Mouse (Mus musculus): ENCODE data around the gene Syndig1. TPM values are rescaled to one million over a fixed set of nuclear protein-coding genes. Genes with fewer than 3 reads are reported as not detected.

Syndig1 gene
- polyA plus RNA-seq, 1 experiment from 2014 or later: 54.4 TPM

DNA sequence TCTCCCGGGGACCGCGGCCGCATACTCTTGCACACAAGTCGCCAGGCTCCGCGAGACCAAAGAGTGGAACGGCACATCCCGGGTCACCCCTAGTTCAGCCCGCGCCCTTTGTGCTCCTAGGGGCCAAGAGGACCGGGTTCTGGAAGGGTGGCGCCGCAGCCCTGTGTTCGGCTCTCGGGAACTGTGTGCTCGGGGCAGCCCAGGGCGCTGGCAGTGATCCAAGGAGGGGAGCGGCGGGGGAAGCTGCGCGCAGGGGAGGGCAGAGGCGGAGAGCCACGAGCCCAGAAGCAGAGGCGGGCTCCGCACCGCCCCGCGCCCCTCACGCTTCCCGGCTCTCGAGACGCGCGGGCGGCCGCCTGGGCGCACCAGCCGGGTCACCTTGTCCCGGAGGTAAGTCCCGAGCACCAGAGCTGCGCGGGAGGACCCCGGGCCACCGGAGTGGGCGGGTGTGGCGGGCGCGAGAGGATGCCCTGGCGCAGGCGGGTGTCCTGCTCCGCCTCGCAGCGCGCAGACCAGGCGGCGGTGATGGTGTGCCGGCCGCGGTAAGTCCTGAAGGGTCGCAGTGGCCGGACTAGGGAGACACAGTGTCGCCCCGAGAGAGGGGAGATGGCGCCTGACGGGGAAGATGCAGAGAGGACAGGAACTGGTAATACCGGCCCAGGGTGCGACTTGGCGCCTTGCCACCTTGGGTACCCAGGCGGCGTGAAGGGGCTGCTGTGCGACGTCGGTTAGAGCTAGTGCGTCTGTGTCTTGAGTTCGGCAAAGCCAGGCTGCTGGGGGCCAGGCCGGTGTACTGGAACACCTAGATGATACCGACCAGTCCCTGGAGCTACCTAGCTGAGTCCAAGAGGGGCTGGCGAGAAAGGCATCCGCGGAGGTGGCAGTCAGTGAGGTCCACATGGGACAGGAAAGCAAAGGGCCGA lies 1.8 kb downstream of the Syndig1 start, which contains the start of gene C530025M09Rik:
Gene C530025M09Rik, minus strand, starts transcription at position 678 of the 923 bp plus-strand sequence.
- H3K4me3 ChIP-seq (replicated peaks; ENCODE audit: low read length): peak within 1 kb of the TSS; percentile 61
- H3K9me3 ChIP-seq (ENCODE audit: control insufficient read depth, low read length): no peaks in the 10 kb centered on the region
- H3K9ac ChIP-seq: peak within 1 kb of the TSS; percentile 77
- peaks cover 21% of the 10 kb centered on the region for H3K27me3 ChIP-seq (ENCODE audit: control insufficient read depth, insufficient read depth, low read length)
- H3K36me3 ChIP-seq (replicated peaks; ENCODE audit: control insufficient read depth, insufficient read depth): no peaks in the 10 kb centered on the region
- under 1% methylated on average over 82 of the region's 82 CpGs for WGBS
- 0 out of 2 replicates have a peak, but pooled peaks cover 4% of the 10 kb centered on the region for H3K4me1 ChIP-seq (replicated peaks; ENCODE audit: control insufficient read depth, insufficient read depth, low read length)
- DNase-seq (ENCODE audit: low spot score): peak; percentile 60
- ATAC-seq (ENCODE audit: low FRiP score): peak; percentile 87
- peak within 1 kb of the TSS; percentile 97 for H3K4me2 ChIP-seq (replicated peaks)
- H3K27ac ChIP-seq: peak within 1 kb of the TSS; percentile 55

DNA sequence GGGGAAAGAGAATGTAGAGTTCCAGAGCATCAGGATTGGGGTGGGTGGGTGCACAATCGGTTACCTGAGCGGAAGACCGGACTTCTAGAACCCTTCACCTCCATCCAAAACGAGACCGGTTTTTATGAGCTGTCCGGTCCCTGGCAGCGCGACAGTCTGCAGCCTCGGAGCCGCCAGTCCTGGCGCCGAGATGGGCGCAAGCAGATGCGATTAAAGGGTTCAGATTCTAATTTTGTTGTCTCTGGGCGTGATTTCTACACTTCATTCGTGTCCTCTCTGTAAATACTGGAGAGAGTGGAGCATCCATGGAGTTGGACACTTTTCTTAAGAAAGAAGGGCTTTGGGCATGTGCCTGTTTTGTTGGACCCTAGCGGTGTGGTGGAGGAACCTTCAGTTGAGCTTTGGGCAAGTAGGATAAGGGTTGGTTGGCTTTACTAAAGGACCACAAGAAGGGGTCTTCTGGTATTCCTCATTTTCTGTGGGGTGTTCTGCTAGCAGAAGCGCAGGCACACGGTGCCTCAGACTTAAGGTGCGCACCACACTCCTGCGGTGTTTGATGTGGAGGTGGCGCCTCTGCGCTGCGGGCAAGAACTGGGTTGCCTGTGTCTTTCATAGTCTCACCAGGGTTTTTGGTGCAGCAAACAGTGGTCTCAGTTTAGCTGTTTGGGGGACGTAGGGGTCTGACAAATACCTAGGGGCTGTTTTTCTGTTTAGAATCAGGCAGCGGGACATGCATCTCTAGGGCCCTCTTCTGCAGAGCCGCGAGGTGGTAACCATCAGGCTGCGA lies 2.6 kb downstream of the Syndig1 start:
- peaks cover 21% of the 10 kb centered on the region for H3K27me3 ChIP-seq (ENCODE audit: control insufficient read depth, insufficient read depth, low read length)
- H3K9ac ChIP-seq: peak overlapping the region; percentile 77
- H3K9me3 ChIP-seq (ENCODE audit: control insufficient read depth, low read length): no peaks in the 10 kb centered on the region
- ATAC-seq (ENCODE audit: low FRiP score) (0 out of 2 replicates have a peak, but pooled peaks have one; percentile 13), DNase-seq (ENCODE audit: low spot score) (no peak)
- no peaks in the 10 kb centered on the region for H3K36me3 ChIP-seq (replicated peaks; ENCODE audit: control insufficient read depth, insufficient read depth)
- H3K27ac ChIP-seq: peak overlapping the region; percentile 55; the same call in 1 of the 2 replicates
- 1% methylated on average over 29 of the region's 29 CpGs for WGBS
- peak overlapping the region; percentile 61 for H3K4me3 ChIP-seq (replicated peaks; ENCODE audit: low read length)
- H3K4me2 ChIP-seq (replicated peaks): peak overlapping the region; percentile 97
- H3K4me1 ChIP-seq (replicated peaks; ENCODE audit: control insufficient read depth, insufficient read depth, low read length): 0 out of 2 replicates have a peak, but pooled peaks cover 4% of the 10 kb centered on the region

DNA sequence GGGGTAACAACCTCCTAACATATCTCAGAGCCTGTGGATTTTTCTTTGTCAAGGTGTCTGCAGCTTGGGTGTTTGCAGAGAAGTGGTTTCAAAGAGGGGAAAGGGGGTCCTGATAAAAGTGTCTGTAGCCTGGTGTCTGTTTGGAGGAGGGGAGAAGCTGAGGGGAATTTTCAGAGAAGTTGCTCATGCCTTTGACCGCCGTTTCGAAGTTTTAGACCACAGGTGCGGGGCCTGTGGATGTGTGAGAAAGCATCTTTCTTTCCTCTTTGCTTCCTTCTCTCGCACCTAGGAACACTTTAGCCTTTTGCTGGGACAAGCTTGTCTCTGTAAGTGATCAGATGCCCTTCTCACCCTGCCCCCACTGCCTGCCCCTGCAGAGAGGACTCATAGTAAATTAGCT lies 3.3 kb downstream of the Syndig1 start:
- no peak overlapping the region for H3K27ac ChIP-seq
- DNase-seq (ENCODE audit: low spot score): no peak

DNA sequence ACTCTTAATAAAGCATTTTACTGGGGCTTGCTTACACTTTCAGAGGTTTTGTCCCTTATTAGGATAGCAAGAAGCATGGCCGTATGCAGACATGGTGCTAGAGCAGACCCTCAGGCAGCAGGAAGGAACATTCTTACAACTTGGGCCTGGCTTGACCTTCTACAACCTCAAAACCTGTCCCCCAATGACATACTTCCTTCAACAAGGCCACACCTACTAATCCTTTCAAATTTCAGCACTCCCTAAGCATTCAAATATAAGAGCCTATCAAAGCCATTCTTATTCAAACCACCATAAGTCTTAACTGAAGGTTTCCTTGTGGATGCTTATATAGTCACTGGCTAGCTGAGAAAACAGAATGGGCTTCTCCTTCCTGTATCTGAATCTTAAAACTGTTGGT lies 6.1 kb downstream of the Syndig1 start:
- 100% methylated on average over 1 of the region's 1 CpGs for WGBS

More for the DNA sequence above, 3.3 kb downstream of the Syndig1 start:
- no peaks in the 10 kb centered on the region for H3K36me3 ChIP-seq (replicated peaks; ENCODE audit: control insufficient read depth, insufficient read depth)
- peaks cover 21% of the 10 kb centered on the region for H3K27me3 ChIP-seq (ENCODE audit: control insufficient read depth, insufficient read depth, low read length)
- 0 out of 2 replicates have a peak, but pooled peaks cover 4% of the 10 kb centered on the region for H3K4me1 ChIP-seq (replicated peaks; ENCODE audit: control insufficient read depth, insufficient read depth, low read length)
- peak overlapping the region; percentile 97 for H3K4me2 ChIP-seq (replicated peaks)
- no peaks in the 10 kb centered on the region for H3K9me3 ChIP-seq (ENCODE audit: control insufficient read depth, low read length)
- 12% methylated on average over 5 of the region's 5 CpGs for WGBS
- ATAC-seq (ENCODE audit: low FRiP score): no peak
- H3K9ac ChIP-seq: peak overlapping the region; percentile 77
- peak overlapping the region; percentile 61 for H3K4me3 ChIP-seq (replicated peaks; ENCODE audit: low read length)

DNA sequence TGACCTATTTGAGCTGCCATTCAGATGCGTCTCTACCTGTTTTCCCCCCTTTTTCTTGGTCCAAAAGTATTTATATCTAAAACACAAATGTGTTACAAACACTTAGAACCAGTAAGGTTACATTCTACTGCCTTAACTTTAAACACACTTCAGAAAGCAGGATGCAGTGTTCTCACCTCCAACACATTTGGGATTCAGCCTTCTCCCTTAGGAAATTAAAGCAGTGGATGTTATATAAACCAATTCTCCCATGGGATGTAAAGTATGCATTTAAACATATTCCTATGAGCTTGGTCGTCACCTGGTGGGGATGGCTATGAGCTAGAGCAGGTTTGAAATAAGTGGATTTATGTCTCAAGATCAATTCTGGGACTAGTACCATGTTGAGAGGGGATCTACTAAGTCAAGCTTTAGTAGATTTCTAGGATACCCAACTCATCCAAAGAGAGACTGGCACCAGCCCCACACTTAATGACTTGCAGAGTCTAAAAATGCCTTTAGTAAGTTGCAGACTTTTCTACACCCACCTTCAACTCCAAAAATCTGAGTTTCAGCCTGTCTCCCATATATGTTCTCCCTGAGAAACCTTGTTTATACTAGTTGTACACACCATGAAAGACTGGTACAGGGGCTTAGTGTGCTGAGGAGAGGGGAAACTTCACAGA lies 7.6 kb downstream of the Syndig1 start:
- H3K9ac ChIP-seq: no peak overlapping the region
- H3K4me2 ChIP-seq (replicated peaks): no peak overlapping the region
- DNase-seq (ENCODE audit: low spot score): no peak
- peaks cover 14% of the 10 kb centered on the region for H3K27me3 ChIP-seq (ENCODE audit: control insufficient read depth, insufficient read depth, low read length)
- H3K4me3 ChIP-seq (replicated peaks; ENCODE audit: low read length): no peak overlapping the region
- no peaks in the 10 kb centered on the region for H3K4me1 ChIP-seq (replicated peaks; ENCODE audit: control insufficient read depth, insufficient read depth, low read length)
- H3K27ac ChIP-seq: no peak overlapping the region
- whole genome bisulfite sequencing: 87% methylated on average over 2 of the region's 2 CpGs
- no peaks in the 10 kb centered on the region for H3K9me3 ChIP-seq (ENCODE audit: control insufficient read depth, low read length)
- H3K36me3 ChIP-seq (replicated peaks; ENCODE audit: control insufficient read depth, insufficient read depth): no peaks in the 10 kb centered on the region
- no peak for ATAC-seq (ENCODE audit: low FRiP score)

More for the DNA sequence above, 6.1 kb downstream of the Syndig1 start:
- DNase-seq (ENCODE audit: low spot score): no peak
- H3K27me3 ChIP-seq (ENCODE audit: control insufficient read depth, insufficient read depth, low read length): peaks cover 19% of the 10 kb centered on the region
- H3K4me3 ChIP-seq (replicated peaks; ENCODE audit: low read length): no peak overlapping the region
- H3K9me3 ChIP-seq (ENCODE audit: control insufficient read depth, low read length): no peaks in the 10 kb centered on the region
- H3K27ac ChIP-seq: no peak overlapping the region
- no peak overlapping the region for H3K4me2 ChIP-seq (replicated peaks)
- H3K4me1 ChIP-seq (replicated peaks; ENCODE audit: control insufficient read depth, insufficient read depth, low read length): 0 out of 2 replicates have a peak, but pooled peaks cover 2% of the 10 kb centered on the region
- ATAC-seq (ENCODE audit: low FRiP score): no peak
- H3K36me3 ChIP-seq (replicated peaks; ENCODE audit: control insufficient read depth, insufficient read depth): no peaks in the 10 kb centered on the region
- H3K9ac ChIP-seq: no peak overlapping the region

DNA sequence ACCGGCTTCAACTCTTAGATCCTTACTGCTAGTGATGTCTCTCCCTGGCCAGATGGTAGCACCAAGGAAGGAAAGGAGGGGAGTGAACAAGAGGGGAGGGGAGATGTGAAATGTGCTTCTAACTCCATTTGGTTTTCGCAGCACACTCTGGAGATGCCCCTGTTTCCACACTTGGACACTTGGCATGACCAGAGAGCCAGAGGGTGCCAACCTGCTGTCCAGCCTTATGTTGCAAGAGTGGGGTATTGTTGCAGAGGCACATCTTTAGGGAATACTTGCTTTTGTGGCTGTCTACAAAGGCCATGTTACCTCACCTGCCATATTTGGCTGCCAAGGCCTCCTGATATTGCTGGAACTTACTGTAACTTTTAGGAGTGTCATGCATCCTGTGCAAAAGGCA lies 10.7 kb downstream of the Syndig1 start:
- no peak overlapping the region for H3K4me2 ChIP-seq (replicated peaks)
- ATAC-seq (ENCODE audit: low FRiP score) (no peak), DNase-seq (ENCODE audit: low spot score) (no peak)
- no peak overlapping the region for H3K27ac ChIP-seq
- H3K36me3 ChIP-seq (replicated peaks; ENCODE audit: control insufficient read depth, insufficient read depth): no peaks in the 10 kb centered on the region
- H3K9ac ChIP-seq: no peak overlapping the region
- no peak overlapping the region for H3K4me3 ChIP-seq (replicated peaks; ENCODE audit: low read length)
- WGBS: 90% methylated on average over 2 of the region's 2 CpGs
- no peaks in the 10 kb centered on the region for H3K4me1 ChIP-seq (replicated peaks; ENCODE audit: control insufficient read depth, insufficient read depth, low read length)
- H3K9me3 ChIP-seq (ENCODE audit: control insufficient read depth, low read length): no peaks in the 10 kb centered on the region
- H3K27me3 ChIP-seq (ENCODE audit: control insufficient read depth, insufficient read depth, low read length): no peaks in the 10 kb centered on the region

DNA sequence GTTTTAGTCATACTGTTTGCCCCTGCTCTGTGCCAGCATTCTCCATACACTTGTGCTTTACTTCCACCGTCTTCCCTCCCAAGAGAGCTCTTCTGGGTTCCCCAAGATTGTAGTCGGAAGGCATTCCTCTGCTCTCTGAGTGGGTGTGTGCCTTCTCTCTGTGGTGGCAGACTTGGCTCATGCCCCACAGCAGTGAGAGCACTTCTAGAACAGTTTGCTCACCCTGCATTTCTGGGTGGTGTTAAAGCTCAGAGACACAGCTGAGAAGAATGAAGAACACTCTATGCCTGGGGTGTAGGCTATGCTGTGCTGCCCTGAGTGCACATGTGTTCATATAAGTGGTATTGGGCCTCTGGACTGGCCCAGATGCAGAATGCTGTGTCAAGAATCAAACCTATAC lies 15.6 kb downstream of the Syndig1 start:
- H3K4me3 ChIP-seq (replicated peaks; ENCODE audit: low read length): no peak overlapping the region
- H3K36me3 ChIP-seq (replicated peaks; ENCODE audit: control insufficient read depth, insufficient read depth): no peaks in the 10 kb centered on the region
- H3K4me1 ChIP-seq (replicated peaks; ENCODE audit: control insufficient read depth, insufficient read depth, low read length): no peaks in the 10 kb centered on the region
- no peaks in the 10 kb centered on the region for H3K9me3 ChIP-seq (ENCODE audit: control insufficient read depth, low read length)
- H3K27me3 ChIP-seq (ENCODE audit: control insufficient read depth, insufficient read depth, low read length): no peaks in the 10 kb centered on the region
- WGBS: 81% methylated on average over 2 of the region's 2 CpGs
- DNase-seq (ENCODE audit: low spot score): no peak
- ATAC-seq (ENCODE audit: low FRiP score): no peak
- no peak overlapping the region for H3K9ac ChIP-seq
- no peak overlapping the region for H3K4me2 ChIP-seq (replicated peaks)
- no peak overlapping the region for H3K27ac ChIP-seq

DNA sequence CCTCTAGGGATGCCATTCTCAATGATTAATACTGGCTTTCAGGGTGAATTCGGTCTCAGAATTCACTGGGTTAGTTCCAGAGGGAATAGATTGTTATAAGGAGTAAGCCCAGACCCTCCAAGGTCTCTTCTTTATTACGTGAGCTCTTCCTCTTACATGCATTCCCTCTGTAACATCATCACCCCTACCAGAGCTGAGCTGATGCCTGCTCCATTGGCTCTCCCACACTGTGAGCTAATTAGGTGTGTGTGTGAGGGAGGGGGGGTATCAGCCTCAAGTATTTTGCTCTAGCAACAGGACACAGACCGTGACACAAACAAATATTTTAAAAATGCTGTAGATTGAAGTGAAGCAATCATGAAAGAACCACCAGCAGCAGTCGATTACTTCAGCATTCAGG lies 19.8 kb downstream of the Syndig1 start:
- no peak for DNase-seq (ENCODE audit: low spot score)
- WGBS: 68% methylated on average over 4 of the region's 4 CpGs
- Histone ChIP-seq H3K27ac (no peak overlapping the region), H3K9ac (no peak overlapping the region), H3K4me3 (replicated peaks; ENCODE audit: low read length) (no peak overlapping the region), H3K4me1 (replicated peaks; ENCODE audit: control insufficient read depth, insufficient read depth, low read length) (no peaks in the 10 kb centered on the region), H3K9me3 (ENCODE audit: control insufficient read depth, low read length) (no peaks in the 10 kb centered on the region), H3K27me3 (ENCODE audit: control insufficient read depth, insufficient read depth, low read length) (no peaks in the 10 kb centered on the region), H3K36me3 (replicated peaks; ENCODE audit: control insufficient read depth, insufficient read depth) (no peaks in the 10 kb centered on the region), H3K4me2 (replicated peaks) (no peak overlapping the region)
- ATAC-seq (ENCODE audit: low FRiP score): 0 out of 2 replicates have a peak, but pooled peaks have one; percentile 48

All from hindbrain, embryonic 14.5 days (tissue).